Comparison of ENCODE assay signal across 16 mouse cellular contexts in genomic region chr2:145770730-145771536, GRCm38 (mm10).
DNase-seq lines count a peak whose midpoint lies in the region; ATAC-seq and TF ChIP-seq lines count a peak whose summit lies in the region.
"Had no signal": no experiment of that assay in that cellular context is flagged by ENCODE, and none has a peak within 500 bp of the region (broad histone marks: within the 10 kb centered on the region; RNA-seq: fewer than 3 reads in every experiment).

No protein-coding gene starts in this region.

- no peak overlapping the region for H3K4me2 ChIP-seq in kidney, postnatal 0 days (ENCODE audit: low read length)
- H3K4me2 ChIP-seq in embryonic facial prominence, embryonic 14.5 days (ENCODE audit: low read depth, low read length): 0 out of 2 replicates have a peak overlapping the region, but pooled peaks have one; percentile 3
- H3K4me2 ChIP-seq in midbrain, embryonic 15.5 days: no peak overlapping the region
- H3K4me2 ChIP-seq: embryonic facial prominence, embryonic 12.5 days; forebrain, embryonic 15.5 days; lung, embryonic 15.5 days; midbrain, embryonic 11.5 days had no signal

- TF ChIP-seq CTCF in kidney, postnatal 0 days (IDR thresholded peaks at IDR 0.05; ENCODE audit: low read depth): no peak
- no peak for TF ChIP-seq CTCF in heart, adult 2 months (IDR thresholded peaks at IDR 0.05)

- no peaks in the 10 kb centered on the region for H3K4me1 ChIP-seq in kidney, postnatal 0 days (replicated peaks; ENCODE audit: insufficient read depth, low read length)
- H3K4me1 ChIP-seq in embryonic facial prominence, embryonic 14.5 days (ENCODE audit: control insufficient read depth, insufficient read depth, low read length): peaks cover 17% of the 10 kb centered on the region
- H3K4me1 ChIP-seq in heart, adult 2 months (ENCODE audit: control insufficient read depth, insufficient read depth, low read length): peaks cover 10% of the 10 kb centered on the region
- H3K4me1 ChIP-seq in midbrain, embryonic 15.5 days: peaks cover 6% of the 10 kb centered on the region; the same call in 1 of the 2 replicates
- peaks cover 16% of the 10 kb centered on the region for H3K4me1 ChIP-seq in midbrain, embryonic 10.5 days

- ATAC-seq in kidney, postnatal 0 days (replicated peaks; ENCODE audit: low FRiP score, low read depth): no peak
- ATAC-seq in embryonic facial prominence, embryonic 14.5 days (ENCODE audit: low read depth): no peak
- ATAC-seq in midbrain, embryonic 15.5 days (replicated peaks): no peak

- no peaks in the 10 kb centered on the region for H3K36me3 ChIP-seq in kidney, postnatal 0 days (ENCODE audit: insufficient read depth, low read length)
- no peaks in the 10 kb centered on the region for H3K36me3 ChIP-seq in embryonic facial prominence, embryonic 14.5 days (ENCODE audit: control insufficient read depth, insufficient read depth, low read length)
- no peaks in the 10 kb centered on the region for H3K36me3 ChIP-seq in heart, adult 2 months (ENCODE audit: control insufficient read depth, insufficient read depth, low read length)
- H3K36me3 ChIP-seq in midbrain, embryonic 15.5 days (replicated peaks): no peaks in the 10 kb centered on the region
- H3K36me3 ChIP-seq in midbrain, embryonic 10.5 days: no peaks in the 10 kb centered on the region
- H3K36me3 ChIP-seq: embryonic facial prominence, embryonic 12.5 days; forebrain, embryonic 15.5 days; lung, embryonic 15.5 days had no signal

- H3K4me3 ChIP-seq in kidney, postnatal 0 days (replicated peaks; ENCODE audit: low read depth, low read length): no peak overlapping the region
- H3K4me3 ChIP-seq in embryonic facial prominence, embryonic 14.5 days (ENCODE audit: low read depth, low read length): no peak overlapping the region
- H3K4me3 ChIP-seq in heart, adult 2 months: no peak overlapping the region
- H3K4me3 ChIP-seq in midbrain, embryonic 15.5 days: no peak overlapping the region
- no peak overlapping the region for H3K4me3 ChIP-seq in midbrain, embryonic 10.5 days
- H3K4me3 ChIP-seq: embryonic facial prominence, embryonic 12.5 days; forebrain, embryonic 15.5 days; lung, embryonic 15.5 days had no signal

- 66% methylated on average over 7 of the region's 7 CpGs for WGBS in kidney, postnatal 0 days
- 65% methylated on average over 7 of the region's 7 CpGs for WGBS in embryonic facial prominence, embryonic 14.5 days
- 57% methylated on average over 7 of the region's 7 CpGs for WGBS in heart, adult 2 months
- 81% methylated on average over 7 of the region's 7 CpGs for WGBS in midbrain, embryonic 15.5 days
- WGBS in midbrain, embryonic 10.5 days: 89% methylated on average over 7 of the region's 7 CpGs

- H3K9ac ChIP-seq in kidney, postnatal 0 days (ENCODE audit: low read depth, low read length): no peak overlapping the region
- H3K9ac ChIP-seq in embryonic facial prominence, embryonic 14.5 days (ENCODE audit: low read depth, low read length): no peak overlapping the region
- H3K9ac ChIP-seq in heart, adult 2 months (ENCODE audit: low read depth, low read length): no peak overlapping the region
- H3K9ac ChIP-seq in midbrain, embryonic 15.5 days: no peak overlapping the region
- H3K9ac ChIP-seq: embryonic facial prominence, embryonic 12.5 days; forebrain, embryonic 15.5 days; lung, embryonic 15.5 days had no signal

- no peak overlapping the region for H3K27ac ChIP-seq in kidney, postnatal 0 days
- H3K27ac ChIP-seq in embryonic facial prominence, embryonic 14.5 days (replicated peaks; ENCODE audit: low read depth, low read length): no peak overlapping the region; the same call in 1 of the 2 replicates
- peak overlapping the region; percentile 18 for H3K27ac ChIP-seq in heart, adult 2 months
- H3K27ac ChIP-seq in midbrain, embryonic 15.5 days: no peak overlapping the region
- no peak overlapping the region for H3K27ac ChIP-seq in midbrain, embryonic 10.5 days (replicated peaks)
- H3K27ac ChIP-seq: embryonic facial prominence, embryonic 12.5 days; forebrain, embryonic 15.5 days; lung, embryonic 15.5 days had no signal

- H3K27me3 ChIP-seq in kidney, postnatal 0 days (ENCODE audit: insufficient read depth, low read length): no peaks in the 10 kb centered on the region
- H3K27me3 ChIP-seq in embryonic facial prominence, embryonic 14.5 days (replicated peaks; ENCODE audit: control insufficient read depth, insufficient read depth, low read length): no peaks in the 10 kb centered on the region
- H3K27me3 ChIP-seq in heart, adult 2 months (ENCODE audit: control insufficient read depth, insufficient read depth, low read length): no peaks in the 10 kb centered on the region
- H3K27me3 ChIP-seq in midbrain, embryonic 15.5 days (replicated peaks): no peaks in the 10 kb centered on the region
- peaks cover 40% of the 10 kb centered on the region for H3K27me3 ChIP-seq in midbrain, embryonic 10.5 days (ENCODE audit: low read depth, poor library complexity, severe bottlenecking)
- H3K27me3 ChIP-seq: embryonic facial prominence, embryonic 12.5 days; forebrain, embryonic 15.5 days; lung, embryonic 15.5 days had no signal

- DNase-seq in kidney, postnatal 0 days (ENCODE audit: low spot score): peak; percentile 84
- no peak for DNase-seq in kidney, postnatal 36 days
- DNase-seq in embryonic facial prominence, embryonic 14.5 days (ENCODE audit: low spot score): peak; percentile 83
- DNase-seq in heart, adult 2 months: peak in 1 of 2 experiments; percentile 29
- DNase-seq in heart, postnatal 36 days: peak; percentile 22 to 30
- DNase-seq in midbrain, embryonic 10.5 days (ENCODE audit: low spot score): no peak
- DNase-seq: adrenal gland, adult 8-10 months; cerebellum, adult 9-11 months; gastrocnemius, postnatal 36 days; left cerebral cortex, postnatal 4 days; spleen, adult 18-20 months had no signal

- no peak for TF ChIP-seq EP300 in heart, adult 2 months (IDR thresholded peaks at IDR 0.05; ENCODE audit: insufficient read depth, low read depth, low read length)

- intact Hi-C loops in heart, adult 2 months (cut with DNase I): no loop called here
- intact Hi-C loops in heart, postnatal 36 days (cut with DNase I): no loop called here

- no peaks in the 10 kb centered on the region for H3K9me3 ChIP-seq in kidney, postnatal 0 days (replicated peaks; ENCODE audit: low read length)
- H3K9me3 ChIP-seq in embryonic facial prominence, embryonic 14.5 days (ENCODE audit: control insufficient read depth, low read length): no peaks in the 10 kb centered on the region
- no peaks in the 10 kb centered on the region for H3K9me3 ChIP-seq in midbrain, embryonic 15.5 days
- no peaks in the 10 kb centered on the region for H3K9me3 ChIP-seq in midbrain, embryonic 10.5 days (replicated peaks)
- H3K9me3 ChIP-seq: embryonic facial prominence, embryonic 12.5 days; forebrain, embryonic 15.5 days; lung, embryonic 15.5 days had no signal

- no peaks in the 10 kb centered on the region for H3K79me2 ChIP-seq in heart, adult 2 months (replicated peaks; ENCODE audit: control insufficient read depth, insufficient read depth, low read length)

- TF ChIP-seq POLR2A in heart, adult 2 months (IDR thresholded peaks at IDR 0.05; ENCODE audit: insufficient read depth, low read depth, low read length): no peak

Comparison
In these comparisons a context has a peak if more than half of its experiments do, and no peak if none do; other contexts are left out.
1. DNase-seq: peak in kidney, postnatal 0 days (single experiment), embryonic facial prominence, embryonic 14.5 days (single experiment) and heart, postnatal 36 days (2 of 2); none in kidney, postnatal 36 days (0 of 2) and midbrain, embryonic 10.5 days (single experiment).